Mouse (Mus musculus): ENCODE measurements around the gene Fyb. TPM values are rescaled to one million over a fixed set of nuclear protein-coding genes. Genes with fewer than 3 reads are reported as not detected.

Gene Fyb
- 4.3 and 5.9 TPM in 2 replicates for polyA plus RNA-seq (2015; fragmentation: Nextera tagmentation; extraction: Ambion mirVana)

DNA sequence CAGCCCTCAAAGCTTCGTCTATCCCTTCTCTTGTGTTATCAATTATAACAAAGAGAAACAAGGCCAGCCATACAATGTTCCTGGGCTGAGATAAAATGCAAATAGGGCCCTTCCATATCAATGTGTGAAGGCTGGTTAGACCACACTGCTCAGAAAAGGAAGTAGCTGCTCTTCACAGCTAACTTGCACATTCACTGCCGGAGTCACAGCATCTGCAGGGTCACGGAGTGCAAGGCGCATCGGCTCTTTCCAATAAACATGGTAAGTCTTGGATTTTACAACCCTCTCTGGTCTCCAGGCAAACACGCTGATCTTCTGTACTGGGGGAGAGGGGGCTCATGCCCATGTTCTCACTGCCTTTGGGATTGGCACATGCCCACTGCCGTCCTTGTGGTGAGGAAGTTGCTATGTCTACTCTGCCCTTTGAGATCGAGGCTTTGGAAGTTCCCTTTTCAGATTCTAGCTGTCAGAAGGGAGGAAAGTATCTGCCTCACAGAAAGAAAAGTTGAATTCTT, at the start of gene Fyb:
Fyb (plus strand) TSS at position 201 of the 515 bp plus-strand sequence.

DNA sequence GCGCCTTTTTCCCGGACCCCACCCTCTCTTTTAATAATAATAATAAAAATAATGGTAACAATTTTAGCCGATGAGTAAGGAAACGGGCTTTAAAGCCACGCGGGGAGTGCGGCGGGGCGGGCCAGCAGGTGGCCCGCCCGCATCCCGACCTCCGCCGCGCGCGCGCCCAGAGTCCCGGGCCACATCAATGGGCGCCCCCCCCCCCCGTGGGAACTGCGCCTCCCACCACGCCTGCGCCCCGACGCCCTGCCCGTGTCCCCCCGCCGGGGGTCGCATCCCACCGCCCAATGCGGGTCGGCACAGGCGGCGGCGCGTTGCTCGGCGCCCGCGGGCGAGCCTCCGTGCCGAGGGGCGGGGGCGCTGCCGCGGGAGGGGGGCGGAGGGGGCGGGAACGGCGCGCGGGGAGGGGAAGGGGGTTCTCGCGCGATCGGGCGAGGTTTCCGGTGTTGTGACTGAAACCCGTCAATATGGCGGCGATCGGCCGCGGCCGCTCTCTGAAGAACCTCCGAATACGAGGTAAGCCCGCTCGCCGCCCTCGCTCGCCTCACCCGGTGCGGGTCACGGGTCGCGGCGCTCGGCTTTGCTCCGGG, 185.4 kb downstream of the Fyb start, which contains the start of gene Rictor:
Rictor (plus strand) TSS at position 444 of the 590 bp plus-strand sequence.

Other genes starting within 250 kb of the Fyb start
- 14.9 and 16.4 TPM in 2 replicates for gene Dab2, start 223.1 kb upstream of the Fyb start, polyA plus RNA-seq (2015; fragmentation: Nextera tagmentation; extraction: Ambion mirVana)
- not detected in 2 replicates for gene C9, start 77.5 kb upstream of the Fyb start, polyA plus RNA-seq (2015; fragmentation: Nextera tagmentation; extraction: Ambion mirVana)
- gene Rictor, start 185.5 kb downstream of the Fyb start, polyA plus RNA-seq (2015; fragmentation: Nextera tagmentation; extraction: Ambion mirVana): 35.3 and 36.2 TPM in 2 replicates

All from neural tube, postnatal 0 days (tissue).